Mouse (Mus musculus): ENCODE data around the gene Aco1.
"Not testable (repeated sequence)": the region's sequence is repeated elsewhere in the genome, so short reads cannot be mapped to it uniquely, and the experiment has no call there.

The Aco1 gene

GRCm38 (mm10) chr4:40142743-40143532 lies at the start of gene Aco1:
Gene Aco1 (plus strand): TSS chr4:40143081.
- peak; percentile 85 to 89 for DNase-seq (ENCODE audit: low spot score in 2 of 2)

- no peak for DNase-seq (ENCODE audit: low spot score in 2 of 2)
Observed at GRCm38 (mm10) chr4:40094974-40095373, 47.9 kb upstream of the Aco1 start.

- no peak for DNase-seq (ENCODE audit: low spot score in 2 of 2)
Observed at GRCm38 (mm10) chr4:40102996-40103395, 39.9 kb upstream of the Aco1 start.

- DNase-seq (ENCODE audit: low spot score in 2 of 2): no peak
Observed at GRCm38 (mm10) chr4:40106004-40106536, 36.8 kb upstream of the Aco1 start.

GRCm38 (mm10) chr4:40108030-40108429 lies 34.9 kb upstream of the Aco1 start:
- DNase-seq (ENCODE audit: low spot score in 2 of 2): no peak

GRCm38 (mm10) chr4:40113173-40113572 lies 29.7 kb upstream of the Aco1 start:
- DNase-seq (ENCODE audit: low spot score in 2 of 2): no peak

GRCm38 (mm10) chr4:40121221-40121620 lies 21.7 kb upstream of the Aco1 start:
- no peak for DNase-seq (ENCODE audit: low spot score in 2 of 2)

- not testable (repeated sequence) for DNase-seq (ENCODE audit: low spot score in 2 of 2)
Observed at GRCm38 (mm10) chr4:40122291-40122690, 20.6 kb upstream of the Aco1 start.

GRCm38 (mm10) chr4:40134468-40135102 lies 8.3 kb upstream of the Aco1 start:
- peak; percentile 33 to 68 for DNase-seq (ENCODE audit: low spot score in 2 of 2)

GRCm38 (mm10) chr4:40136519-40136918 lies 6.4 kb upstream of the Aco1 start:
- DNase-seq (ENCODE audit: low spot score in 2 of 2): no peak

GRCm38 (mm10) chr4:40139663-40140255 lies 3.1 kb upstream of the Aco1 start:
- no peak for DNase-seq (ENCODE audit: low spot score in 2 of 2)

- DNase-seq (ENCODE audit: low spot score in 2 of 2): no peak
Observed at GRCm38 (mm10) chr4:40143533-40143871, 621 bp downstream of the Aco1 start.

- no peak for DNase-seq (ENCODE audit: low spot score in 2 of 2)
Observed at GRCm38 (mm10) chr4:40144543-40144942, 1.7 kb downstream of the Aco1 start.

- no peak for DNase-seq (ENCODE audit: low spot score in 2 of 2)
Observed at GRCm38 (mm10) chr4:40144981-40145380, 2.1 kb downstream of the Aco1 start.

- no peak for DNase-seq (ENCODE audit: low spot score in 2 of 2)
Observed at GRCm38 (mm10) chr4:40148281-40148680, 5.4 kb downstream of the Aco1 start.

- DNase-seq (ENCODE audit: low spot score in 2 of 2): no peak
Observed at GRCm38 (mm10) chr4:40150046-40150445, 7.2 kb downstream of the Aco1 start.

- DNase-seq (ENCODE audit: low spot score in 2 of 2): no peak
Observed at GRCm38 (mm10) chr4:40152771-40153170, 9.9 kb downstream of the Aco1 start.

- no peak for DNase-seq (ENCODE audit: low spot score in 2 of 2)
Observed at GRCm38 (mm10) chr4:40153500-40153899, 10.6 kb downstream of the Aco1 start.

- DNase-seq (ENCODE audit: low spot score in 2 of 2): no peak
Observed at GRCm38 (mm10) chr4:40154751-40155150, 11.9 kb downstream of the Aco1 start.

- DNase-seq (ENCODE audit: low spot score in 2 of 2): no peak
Observed at GRCm38 (mm10) chr4:40155467-40155999, 12.7 kb downstream of the Aco1 start.

- DNase-seq (ENCODE audit: low spot score in 2 of 2): no peak
Observed at GRCm38 (mm10) chr4:40156153-40156552, 13.3 kb downstream of the Aco1 start.
